Mouse (Mus musculus): ENCODE measurements at regions not wholly inside any gene's neighbourhood (a gene's known extent, or its start where the extent isn't known, plus 50 kb on each side); places are given as distances from the start of the nearest gene placed in this dataset.

DNA sequence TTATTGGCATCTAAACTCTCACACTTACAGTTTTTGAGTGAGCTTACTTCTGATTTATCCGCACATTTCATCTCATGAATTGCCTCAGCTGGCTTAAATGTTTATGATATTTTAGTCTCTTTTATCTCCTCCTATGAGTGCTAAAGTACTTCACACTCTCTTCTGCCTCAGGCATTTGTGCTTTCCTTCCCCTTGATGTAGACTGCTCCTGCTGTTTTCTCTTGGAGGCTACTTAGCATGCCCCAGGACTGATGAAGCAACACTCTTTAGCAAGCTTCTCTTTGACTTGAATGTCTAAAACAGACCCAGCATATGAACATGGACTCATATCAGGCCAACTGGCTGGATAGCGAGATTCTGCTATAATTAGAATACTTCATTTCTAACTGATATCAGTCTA, 882.8 kb downstream of the Tecrl start:
- TF ChIP-seq CTCF (IDR thresholded peaks at IDR 0.05; ENCODE audit: low read depth): no peak
- TF ChIP-seq EP300 (IDR thresholded peaks at IDR 0.05; ENCODE audit: low read depth): no peak
- Histone ChIP-seq H3K27me3 (ENCODE audit: insufficient read depth, low read length) (no peaks in the 10 kb centered on the region), H3K4me1 (ENCODE audit: insufficient read depth) (no peaks in the 10 kb centered on the region), H3K36me3 (replicated peaks; ENCODE audit: insufficient read depth, low read length) (no peaks in the 10 kb centered on the region), H3K9ac (replicated peaks) (no peak overlapping the region), H3K27ac (ENCODE audit: low read depth) (no peak overlapping the region), H3K4me2 (ENCODE audit: low read depth, low read length) (no peak overlapping the region), H3K9me3 (ENCODE audit: low read length) (no peaks in the 10 kb centered on the region), H3K4me3 (ENCODE audit: low read depth, low read length) (no peak overlapping the region)
- no peak for ATAC-seq
- WGBS (ENCODE audit: insufficient replicate concordance): 67% methylated on average over 2 of the region's 2 CpGs
- no peak for DNase-seq

GRCm38 (mm10) chr5:82464272-82464671, 890.7 kb downstream of the Tecrl start:
- no peak overlapping the region for H3K4me3 ChIP-seq (ENCODE audit: low read depth, low read length)
- WGBS (ENCODE audit: insufficient replicate concordance): 71% methylated on average over 2 of the region's 2 CpGs
- no peaks in the 10 kb centered on the region for H3K36me3 ChIP-seq (replicated peaks; ENCODE audit: insufficient read depth, low read length)

GRCm38 (mm10) chr5:82441288-82441687, 913.7 kb downstream of the Tecrl start:
- no peak for DNase-seq
- H3K27ac ChIP-seq (ENCODE audit: low read depth): no peak overlapping the region
- no peak overlapping the region for H3K4me3 ChIP-seq (ENCODE audit: low read depth, low read length)
- no peak overlapping the region for H3K4me2 ChIP-seq (ENCODE audit: low read depth, low read length)
- no peaks in the 10 kb centered on the region for H3K27me3 ChIP-seq (ENCODE audit: insufficient read depth, low read length)
- WGBS (ENCODE audit: insufficient replicate concordance): 70% methylated on average over 4 of the region's 4 CpGs
- H3K36me3 ChIP-seq (replicated peaks; ENCODE audit: insufficient read depth, low read length): no peaks in the 10 kb centered on the region
- no peak overlapping the region for H3K9ac ChIP-seq (replicated peaks)
- no peaks in the 10 kb centered on the region for H3K9me3 ChIP-seq (ENCODE audit: low read length)
- no peaks in the 10 kb centered on the region for H3K4me1 ChIP-seq (ENCODE audit: insufficient read depth)
- no peak for ATAC-seq
- TF ChIP-seq EP300 (IDR thresholded peaks at IDR 0.05; ENCODE audit: low read depth) (no peak), CTCF (IDR thresholded peaks at IDR 0.05; ENCODE audit: low read depth) (no peak)

More at GRCm38 (mm10) chr5:82464272-82464671, 890.7 kb downstream of the Tecrl start:
- no peaks in the 10 kb centered on the region for H3K4me1 ChIP-seq (ENCODE audit: insufficient read depth)
- DNase-seq (no peak), ATAC-seq (no peak)
- H3K9ac ChIP-seq (replicated peaks): no peak overlapping the region
- no peaks in the 10 kb centered on the region for H3K27me3 ChIP-seq (ENCODE audit: insufficient read depth, low read length)
- no peak for TF ChIP-seq CTCF (IDR thresholded peaks at IDR 0.05; ENCODE audit: low read depth)
- no peak for TF ChIP-seq EP300 (IDR thresholded peaks at IDR 0.05; ENCODE audit: low read depth)
- no peaks in the 10 kb centered on the region for H3K9me3 ChIP-seq (ENCODE audit: low read length)
- H3K4me2 ChIP-seq (ENCODE audit: low read depth, low read length): no peak overlapping the region
- H3K27ac ChIP-seq (ENCODE audit: low read depth): no peak overlapping the region

- no peak overlapping the region for H3K27ac ChIP-seq (ENCODE audit: low read depth)
- ATAC-seq (no peak), DNase-seq (no peak)
- H3K27me3 ChIP-seq (ENCODE audit: insufficient read depth, low read length): no peaks in the 10 kb centered on the region
- no peaks in the 10 kb centered on the region for H3K4me1 ChIP-seq (ENCODE audit: insufficient read depth)
- no peak overlapping the region for H3K4me3 ChIP-seq (ENCODE audit: low read depth, low read length)
- H3K9ac ChIP-seq (replicated peaks): no peak overlapping the region
- H3K4me2 ChIP-seq (ENCODE audit: low read depth, low read length): no peak overlapping the region
- WGBS (ENCODE audit: insufficient replicate concordance): 56% methylated on average over 2 of the region's 2 CpGs
- TF ChIP-seq CTCF (IDR thresholded peaks at IDR 0.05; ENCODE audit: low read depth): no peak
- no peak for TF ChIP-seq EP300 (IDR thresholded peaks at IDR 0.05; ENCODE audit: low read depth)
- H3K9me3 ChIP-seq (ENCODE audit: low read length): no peaks in the 10 kb centered on the region
- no peaks in the 10 kb centered on the region for H3K36me3 ChIP-seq (replicated peaks; ENCODE audit: insufficient read depth, low read length)
Measured at GRCm38 (mm10) chr5:82440126-82440525, 914.9 kb downstream of the Tecrl start.

- Histone ChIP-seq H3K9ac (replicated peaks) (no peak overlapping the region), H3K27ac (ENCODE audit: low read depth) (no peak overlapping the region), H3K27me3 (ENCODE audit: insufficient read depth, low read length) (no peaks in the 10 kb centered on the region), H3K4me3 (ENCODE audit: low read depth, low read length) (no peak overlapping the region), H3K36me3 (replicated peaks; ENCODE audit: insufficient read depth, low read length) (no peaks in the 10 kb centered on the region), H3K9me3 (ENCODE audit: low read length) (no peaks in the 10 kb centered on the region), H3K4me1 (ENCODE audit: insufficient read depth) (no peaks in the 10 kb centered on the region), H3K4me2 (ENCODE audit: low read depth, low read length) (no peak overlapping the region)
- no peak for DNase-seq
- ATAC-seq: no peak
- TF ChIP-seq EP300 (IDR thresholded peaks at IDR 0.05; ENCODE audit: low read depth) (no peak), CTCF (IDR thresholded peaks at IDR 0.05; ENCODE audit: low read depth) (no peak)
Measured at GRCm38 (mm10) chr5:82420396-82420795, 934.6 kb downstream of the Tecrl start.

DNA sequence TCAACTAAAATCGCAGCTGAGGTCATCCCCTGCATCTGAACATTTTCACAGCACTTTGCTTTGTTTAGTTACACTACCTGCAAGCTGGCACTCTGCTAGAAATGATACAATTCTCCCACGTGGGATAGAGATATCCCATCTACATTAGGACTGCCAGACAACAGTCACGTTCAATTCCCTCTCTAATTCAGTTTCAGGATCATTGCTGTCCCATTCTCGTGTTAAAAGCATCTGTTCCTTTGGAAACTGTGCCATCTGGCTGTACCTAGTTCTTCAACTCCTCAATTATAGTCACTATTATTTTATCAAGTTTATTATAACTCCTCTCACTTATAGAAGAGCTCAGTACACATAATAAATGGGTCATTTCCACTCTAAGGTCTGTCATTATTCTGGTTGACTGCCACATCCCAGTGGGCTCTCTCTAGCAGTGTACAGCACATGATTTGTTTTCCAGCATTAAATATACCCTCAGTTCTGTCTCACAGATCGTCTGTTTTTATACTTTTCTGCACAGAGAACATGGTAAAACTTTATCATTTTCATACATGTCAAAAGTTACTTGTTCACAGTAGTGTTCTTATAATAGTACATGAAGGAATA, 958.3 kb downstream of the Tecrl start:
- Histone ChIP-seq H3K9me3 (ENCODE audit: low read length) (no peaks in the 10 kb centered on the region), H3K27ac (ENCODE audit: low read depth) (no peak overlapping the region), H3K27me3 (ENCODE audit: insufficient read depth, low read length) (no peaks in the 10 kb centered on the region), H3K36me3 (replicated peaks; ENCODE audit: insufficient read depth, low read length) (no peaks in the 10 kb centered on the region), H3K4me1 (ENCODE audit: insufficient read depth) (no peaks in the 10 kb centered on the region), H3K9ac (replicated peaks) (no peak overlapping the region), H3K4me2 (ENCODE audit: low read depth, low read length) (no peak overlapping the region), H3K4me3 (ENCODE audit: low read depth, low read length) (no peak overlapping the region)
- no peak for TF ChIP-seq EP300 (IDR thresholded peaks at IDR 0.05; ENCODE audit: low read depth)
- no peak for TF ChIP-seq CTCF (IDR thresholded peaks at IDR 0.05; ENCODE audit: low read depth)
- DNase-seq (no peak), ATAC-seq (no peak)
- 55% methylated on average over 5 of the region's 5 CpGs for WGBS (ENCODE audit: insufficient replicate concordance)

DNA sequence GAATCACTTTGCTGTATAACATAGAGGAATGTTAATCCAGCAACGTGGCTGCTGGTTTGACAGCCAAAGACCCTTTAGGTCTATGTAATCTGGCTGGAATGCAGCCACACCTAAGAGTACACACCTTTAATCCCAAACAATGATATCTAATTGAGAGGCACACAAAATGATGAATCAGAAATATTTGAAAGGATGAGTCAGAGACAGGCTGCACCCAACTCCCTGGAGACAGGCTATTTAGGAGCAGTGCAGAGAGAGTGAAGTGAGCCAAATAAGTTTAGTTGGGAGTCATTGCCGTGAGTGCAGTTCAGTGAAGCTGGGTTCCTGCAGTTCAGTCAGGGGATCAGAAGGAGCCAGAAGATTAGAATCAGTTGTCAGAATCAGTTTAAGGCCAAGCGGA, 993.4 kb downstream of the Tecrl start:
- Histone ChIP-seq H3K4me1 (ENCODE audit: insufficient read depth) (no peaks in the 10 kb centered on the region), H3K4me2 (ENCODE audit: low read depth, low read length) (no peak overlapping the region), H3K9me3 (ENCODE audit: low read length) (no peaks in the 10 kb centered on the region), H3K4me3 (ENCODE audit: low read depth, low read length) (no peak overlapping the region), H3K27ac (ENCODE audit: low read depth) (no peak overlapping the region), H3K36me3 (replicated peaks; ENCODE audit: insufficient read depth, low read length) (no peaks in the 10 kb centered on the region), H3K27me3 (ENCODE audit: insufficient read depth, low read length) (no peaks in the 10 kb centered on the region), H3K9ac (replicated peaks) (no peak overlapping the region)
- DNase-seq (no peak), ATAC-seq (no peak)
- TF ChIP-seq EP300 (IDR thresholded peaks at IDR 0.05; ENCODE audit: low read depth) (no peak), CTCF (IDR thresholded peaks at IDR 0.05; ENCODE audit: low read depth) (no peak)
- WGBS (ENCODE audit: insufficient replicate concordance): 52% methylated on average over 3 of the region's 3 CpGs

Measured in liver, postnatal 0 days (tissue).